Mouse (Mus musculus): ENCODE data around the gene Nutm1. TPM values are rescaled to one million over a fixed set of nuclear protein-coding genes. Genes with fewer than 3 reads are reported as not detected.
"Not testable (repeated sequence)": the region's sequence is repeated elsewhere in the genome, so short reads cannot be mapped to it uniquely, and the experiment has no call there.

Gene Nutm1
- not detected in 2 replicates for polyA plus RNA-seq (2012; ENCODE audit: insufficient read depth, insufficient read length, low replicate concordance, missing spikeins)

GRCm38 (mm10) chr2:112259241-112259962, at the start of gene Nutm1:
Gene Nutm1, minus strand, starts transcription at chr2:112259291.
- TF ChIP-seq POLR2A (IDR thresholded peaks at IDR 0.05; ENCODE audit: insufficient read depth, low read depth, low read length): no peak
- no peak for TF ChIP-seq CTCF (IDR thresholded peaks at IDR 0.05; ENCODE audit: insufficient read depth, low read depth, low read length)
- 64% methylated on average over 10 of the region's 10 CpGs for WGBS
- H3K4me1 ChIP-seq (ENCODE audit: control insufficient read depth, insufficient read depth, low read length): no peaks in the 10 kb centered on the region
- no peak within 1 kb of the TSS for H3K4me3 ChIP-seq (ENCODE audit: insufficient read depth, low read depth, low read length)
- H3K27ac ChIP-seq (ENCODE audit: insufficient read depth, low read depth, low read length): no peak within 1 kb of the TSS

- H3K4me3 ChIP-seq (ENCODE audit: insufficient read depth, low read depth, low read length): no peak overlapping the region
- TF ChIP-seq POLR2A (IDR thresholded peaks at IDR 0.05; ENCODE audit: insufficient read depth, low read depth, low read length): no peak
- no peak for TF ChIP-seq CTCF (IDR thresholded peaks at IDR 0.05; ENCODE audit: insufficient read depth, low read depth, low read length)
- 48% methylated on average over 3 of the region's 3 CpGs for WGBS
- peaks cover 6% of the 10 kb centered on the region; the same call in 1 of the 2 replicates for H3K4me1 ChIP-seq (ENCODE audit: control insufficient read depth, insufficient read depth, low read length)
- no peak overlapping the region for H3K27ac ChIP-seq (ENCODE audit: insufficient read depth, low read depth, low read length)
These were observed 49.6 kb upstream of the Nutm1 start for GRCm38 (mm10) chr2:112308671-112309070.

GRCm38 (mm10) chr2:112298221-112298620, 39.1 kb upstream of the Nutm1 start:
- WGBS: 95% methylated on average over 4 of the region's 4 CpGs
- no peak overlapping the region for H3K27ac ChIP-seq (ENCODE audit: insufficient read depth, low read depth, low read length)
- TF ChIP-seq POLR2A (IDR thresholded peaks at IDR 0.05; ENCODE audit: insufficient read depth, low read depth, low read length) (no peak), CTCF (IDR thresholded peaks at IDR 0.05; ENCODE audit: insufficient read depth, low read depth, low read length) (no peak)

DNA sequence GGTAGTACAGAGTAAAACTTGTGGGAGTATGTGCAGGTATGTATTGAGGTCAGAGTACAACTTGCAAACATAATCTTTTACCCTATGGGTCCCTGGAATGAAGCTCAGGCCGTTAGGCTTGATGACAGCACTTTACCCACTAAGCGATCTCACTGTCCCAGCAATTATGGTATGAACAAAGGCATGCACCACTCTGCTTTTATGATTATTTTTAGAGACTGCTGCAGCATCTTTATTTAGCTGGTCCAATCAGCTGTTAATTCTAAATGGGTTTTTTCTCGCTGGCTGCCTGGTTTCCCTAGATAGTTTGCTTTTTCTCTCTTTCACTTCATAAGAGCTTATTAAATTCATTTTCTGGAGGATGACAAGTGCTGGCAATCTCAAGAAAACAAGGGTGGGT, 37.1 kb upstream of the Nutm1 start:
- 33% methylated on average over 3 of the region's 3 CpGs for WGBS
- Histone ChIP-seq H3K4me3 (ENCODE audit: insufficient read depth, low read depth, low read length) (no peak overlapping the region), H3K4me1 (ENCODE audit: control insufficient read depth, insufficient read depth, low read length) (no peaks in the 10 kb centered on the region), H3K27ac (ENCODE audit: insufficient read depth, low read depth, low read length) (no peak overlapping the region; the same call in 1 of the 2 replicates)
- TF ChIP-seq CTCF (IDR thresholded peaks at IDR 0.05; ENCODE audit: insufficient read depth, low read depth, low read length) (no peak), POLR2A (IDR thresholded peaks at IDR 0.05; ENCODE audit: insufficient read depth, low read depth, low read length) (no peak)

More at GRCm38 (mm10) chr2:112298221-112298620, 39.1 kb upstream of the Nutm1 start:
- no peaks in the 10 kb centered on the region for H3K4me1 ChIP-seq (ENCODE audit: control insufficient read depth, insufficient read depth, low read length)
- H3K4me3 ChIP-seq (ENCODE audit: insufficient read depth, low read depth, low read length): no peak overlapping the region

GRCm38 (mm10) chr2:112292823-112293222, 33.7 kb upstream of the Nutm1 start:
- TF ChIP-seq CTCF (IDR thresholded peaks at IDR 0.05; ENCODE audit: insufficient read depth, low read depth, low read length): no peak
- TF ChIP-seq POLR2A (IDR thresholded peaks at IDR 0.05; ENCODE audit: insufficient read depth, low read depth, low read length): no peak
- 90% methylated on average over 2 of the region's 2 CpGs for WGBS
- Histone ChIP-seq H3K4me1 (ENCODE audit: control insufficient read depth, insufficient read depth, low read length) (no peaks in the 10 kb centered on the region), H3K4me3 (ENCODE audit: insufficient read depth, low read depth, low read length) (no peak overlapping the region), H3K27ac (ENCODE audit: insufficient read depth, low read depth, low read length) (no peak overlapping the region)

- TF ChIP-seq POLR2A (IDR thresholded peaks at IDR 0.05; ENCODE audit: insufficient read depth, low read depth, low read length) (no peak), CTCF (IDR thresholded peaks at IDR 0.05; ENCODE audit: insufficient read depth, low read depth, low read length) (no peak)
- WGBS: 96% methylated on average over 3 of the region's 3 CpGs
These were observed 30.4 kb upstream of the Nutm1 start for GRCm38 (mm10) chr2:112289507-112289906.

GRCm38 (mm10) chr2:112287059-112287458, 28.0 kb upstream of the Nutm1 start:
- H3K4me3 ChIP-seq (ENCODE audit: insufficient read depth, low read depth, low read length): no peak overlapping the region
- peaks cover 5% of the 10 kb centered on the region for H3K4me1 ChIP-seq (ENCODE audit: control insufficient read depth, insufficient read depth, low read length)
- TF ChIP-seq CTCF (IDR thresholded peaks at IDR 0.05; ENCODE audit: insufficient read depth, low read depth, low read length) (no peak), POLR2A (IDR thresholded peaks at IDR 0.05; ENCODE audit: insufficient read depth, low read depth, low read length) (no peak)
- no peak overlapping the region for H3K27ac ChIP-seq (ENCODE audit: insufficient read depth, low read depth, low read length)
- WGBS: 54% methylated on average over 4 of the region's 4 CpGs

More at GRCm38 (mm10) chr2:112289507-112289906, 30.4 kb upstream of the Nutm1 start:
- Histone ChIP-seq H3K4me3 (ENCODE audit: insufficient read depth, low read depth, low read length) (no peak overlapping the region), H3K27ac (ENCODE audit: insufficient read depth, low read depth, low read length) (no peak overlapping the region), H3K4me1 (ENCODE audit: control insufficient read depth, insufficient read depth, low read length) (peaks cover 2% of the 10 kb centered on the region)

DNA sequence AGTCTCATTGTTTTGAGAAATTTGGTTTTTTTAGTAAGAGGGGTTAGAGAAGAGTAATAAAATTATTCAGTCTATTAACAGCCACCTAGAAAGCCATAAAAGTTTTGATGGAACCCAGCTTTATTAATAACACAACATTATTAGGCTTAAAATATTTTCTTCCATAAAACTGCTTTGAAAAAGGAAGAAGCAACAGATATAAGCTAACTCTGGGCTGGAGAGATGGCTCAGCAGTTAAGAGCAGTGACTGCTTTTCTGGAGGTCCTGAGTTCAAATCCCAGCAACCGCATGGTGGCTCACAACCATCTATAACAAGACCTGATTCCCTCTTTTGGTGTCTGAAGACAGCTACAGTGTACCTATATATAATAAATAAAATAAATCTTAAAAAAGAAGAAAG, 27.0 kb upstream of the Nutm1 start:
- not testable (repeated sequence) for H3K4me3 ChIP-seq (ENCODE audit: insufficient read depth, low read depth, low read length); H3K27ac ChIP-seq (ENCODE audit: insufficient read depth, low read depth, low read length); H3K4me1 ChIP-seq (ENCODE audit: control insufficient read depth, insufficient read depth, low read length)
- 97% methylated on average over 1 of the region's 1 CpGs for WGBS

GRCm38 (mm10) chr2:112285031-112285390, 25.9 kb upstream of the Nutm1 start:
- 57% methylated on average over 6 of the region's 6 CpGs for WGBS
- no peak overlapping the region for H3K27ac ChIP-seq (ENCODE audit: insufficient read depth, low read depth, low read length)
- H3K4me3 ChIP-seq (ENCODE audit: insufficient read depth, low read depth, low read length): no peak overlapping the region
- no peak for TF ChIP-seq POLR2A (IDR thresholded peaks at IDR 0.05; ENCODE audit: insufficient read depth, low read depth, low read length)
- TF ChIP-seq CTCF (IDR thresholded peaks at IDR 0.05; ENCODE audit: insufficient read depth, low read depth, low read length): no peak
- peaks cover 5% of the 10 kb centered on the region for H3K4me1 ChIP-seq (ENCODE audit: control insufficient read depth, insufficient read depth, low read length)

All from olfactory bulb, adult 2 months (tissue).